Mouse (Mus musculus): Measurements from ENCODE around the gene Avpr1b. TPM values are rescaled to one million over a fixed set of nuclear protein-coding genes. Genes with fewer than 3 reads are reported as not detected.

Avpr1b gene
- polyA plus RNA-seq (2017; shearing (Covaris generic)), result not detected

DNA sequence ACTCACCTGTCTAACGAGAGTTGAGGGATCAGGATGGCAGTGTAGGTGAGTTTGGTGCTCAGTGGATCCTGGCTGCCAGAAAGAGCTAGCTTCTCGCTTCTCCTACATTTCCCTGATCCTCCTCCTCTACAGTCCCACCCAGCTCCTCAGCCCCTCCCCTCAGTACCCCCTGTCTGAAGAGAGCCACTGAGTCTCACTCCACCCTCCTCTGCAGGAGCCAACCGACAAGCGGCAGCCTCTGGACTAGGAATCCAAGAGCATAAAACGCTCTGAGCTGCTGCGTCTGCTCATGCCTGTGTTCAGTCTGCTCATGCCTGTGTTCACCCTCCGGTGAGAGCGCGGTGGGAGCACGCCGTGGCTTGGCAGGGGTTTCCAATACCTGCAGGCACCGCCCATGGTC is at the start of gene Avpr1b:
Gene Avpr1b, plus strand, starts transcription at position 335 of the 400 bp plus-strand sequence.

DNA sequence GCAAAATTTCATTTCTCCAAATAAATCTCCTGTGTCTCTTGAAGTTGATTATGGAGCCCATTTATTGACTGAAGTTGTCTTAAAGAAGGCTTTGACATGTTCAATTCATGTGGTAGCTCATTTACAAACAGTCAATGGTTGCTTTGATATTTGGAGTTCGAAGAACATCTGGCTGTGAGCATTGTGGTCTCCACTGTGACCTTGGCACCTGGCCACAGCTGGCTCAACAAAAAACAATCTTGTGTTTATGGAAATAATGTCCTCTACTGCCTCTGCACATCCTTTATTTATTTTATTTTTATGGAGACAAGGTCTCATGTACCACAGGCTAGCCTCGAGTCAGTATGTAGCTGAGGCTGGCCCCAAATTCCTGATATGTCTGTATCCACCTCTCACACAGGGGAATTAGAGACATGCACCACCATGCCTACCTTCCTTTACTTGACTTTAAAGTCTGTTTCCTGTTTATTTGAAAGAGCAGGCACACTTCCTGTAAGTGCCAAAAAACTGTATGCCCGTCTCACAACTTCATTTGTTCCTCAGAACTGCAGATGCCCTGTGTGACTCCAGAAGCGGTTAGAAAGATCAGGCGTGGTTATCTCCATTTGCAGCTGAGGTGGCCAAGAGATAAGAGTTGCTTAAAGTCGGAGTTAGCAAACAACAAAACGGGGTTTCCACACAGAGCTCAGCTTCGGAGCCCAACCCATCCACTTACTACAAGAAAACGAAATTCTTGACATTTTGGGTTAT is 38.9 kb downstream of the Avpr1b start, which contains the start of gene Ctse:
Gene Ctse, plus strand, starts transcription at position 516 of the 750 bp plus-strand sequence.

Other genes starting within 250 kb of the Avpr1b start
- gene Srgap2, start 71.9 kb upstream of the Avpr1b start, polyA plus RNA-seq (2017; shearing (Covaris generic)), result 49.9 TPM
- 1.7 TPM for gene Fam72a, start 71.3 kb upstream of the Avpr1b start, polyA plus RNA-seq (2017; shearing (Covaris generic))
- gene Ctse, start 39.1 kb downstream of the Avpr1b start, polyA plus RNA-seq (2017; shearing (Covaris generic)), result 18.8 TPM
- not detected for gene Rab7b, start 89.5 kb downstream of the Avpr1b start, polyA plus RNA-seq (2017; shearing (Covaris generic))
- gene Slc26a9, start 144.8 kb downstream of the Avpr1b start, polyA plus RNA-seq (2017; shearing (Covaris generic)), result not detected
- 0.12 TPM for gene Pm20d1, start 198.1 kb downstream of the Avpr1b start, polyA plus RNA-seq (2017; shearing (Covaris generic))
- gene Slc41a1, start 228.3 kb downstream of the Avpr1b start, polyA plus RNA-seq (2017; shearing (Covaris generic)), result 57.9 TPM

Measured in activated CD4-positive, CD25-positive, alpha-beta regulatory T cell, adult 9 weeks (primary cell).